Mouse (Mus musculus) cerebellum, postnatal 36 days (tissue): ENCODE measurements around the gene Fam222a.

Source experiments
- DNase-seq, 2 experiments: peaks; one replicate each; pipeline ENCODE4 v3.0.0; 2021 to 2022; ENCODE audit warnings: mixed read lengths in 2 of 2

The Fam222a gene

DNA sequence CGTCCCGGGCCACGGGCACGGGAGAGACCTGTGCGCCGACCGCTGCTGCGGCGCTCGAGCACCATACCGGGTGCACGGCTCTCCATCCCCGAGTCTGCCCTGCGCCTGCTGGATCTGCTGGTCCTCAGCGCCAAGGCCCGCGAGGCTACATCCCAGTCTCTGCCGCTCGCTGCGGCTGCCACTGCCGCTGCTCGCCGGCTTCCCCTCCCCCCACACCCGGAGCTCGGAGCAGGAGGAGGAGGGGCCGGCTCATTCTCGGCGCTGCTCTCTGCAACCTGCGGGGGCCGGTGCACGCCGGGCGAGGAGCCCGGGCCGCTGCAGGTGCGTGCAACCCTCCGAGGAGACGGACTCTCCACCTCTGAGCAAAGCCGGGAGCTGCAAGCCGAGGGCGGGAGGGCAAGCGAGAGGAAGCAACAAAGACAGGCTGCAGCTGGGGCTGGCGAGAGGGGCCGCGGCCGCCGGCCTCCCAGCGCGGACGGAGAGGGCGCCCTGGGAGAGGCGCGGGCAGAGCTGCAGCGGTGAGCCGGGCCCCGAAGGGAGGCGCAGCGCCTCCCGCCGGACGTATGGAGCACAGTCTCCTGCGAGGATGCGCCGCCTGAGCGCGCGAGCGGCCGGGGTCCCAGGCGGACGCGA is at the start of gene Fam222a:
Gene Fam222a, plus strand, starts transcription at position 452 of the 633 bp plus-strand sequence.
- peak; percentile 68 to 74 for DNase-seq

DNA sequence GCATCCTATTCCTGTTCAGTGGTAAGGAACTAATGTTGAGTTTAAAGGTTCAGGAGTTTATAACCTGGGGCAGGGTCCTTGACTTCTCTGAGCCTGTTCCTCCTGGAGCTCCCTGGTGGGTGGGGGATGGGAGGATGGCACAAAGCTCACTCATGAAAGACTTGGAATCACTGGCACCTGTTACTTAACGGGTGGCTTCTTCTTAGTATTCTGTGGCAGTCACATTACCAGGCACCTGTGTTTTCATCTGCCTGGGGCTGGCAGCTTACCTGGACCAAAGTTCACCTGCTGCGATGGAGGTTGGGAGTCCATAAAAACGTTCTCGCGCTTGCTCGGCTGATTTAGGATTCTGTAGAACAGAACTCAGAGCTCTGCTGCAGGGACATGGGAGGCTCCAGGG is 39.5 kb upstream of the Fam222a start:
- DNase-seq: no peak

DNA sequence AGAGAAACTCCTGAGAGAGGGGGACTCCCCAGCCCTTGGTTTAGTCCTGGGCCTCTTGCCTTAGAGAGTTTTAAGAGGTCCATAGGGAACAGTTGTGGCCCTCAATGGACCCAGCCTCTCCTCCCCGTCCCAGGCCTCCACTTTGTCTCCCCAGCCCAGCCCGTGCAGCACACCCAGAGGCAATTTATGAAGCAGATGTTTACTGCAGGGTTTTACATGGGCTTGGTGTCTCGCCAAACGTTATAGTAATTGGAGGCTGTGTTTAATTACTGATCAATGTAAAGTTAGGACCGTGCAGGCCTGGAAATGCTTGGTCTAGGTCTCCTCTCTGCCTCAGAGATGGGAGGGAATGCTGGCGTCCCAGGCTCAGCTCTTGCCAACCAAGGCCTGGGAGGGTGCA is 37.5 kb upstream of the Fam222a start:
- DNase-seq: no peak

DNA sequence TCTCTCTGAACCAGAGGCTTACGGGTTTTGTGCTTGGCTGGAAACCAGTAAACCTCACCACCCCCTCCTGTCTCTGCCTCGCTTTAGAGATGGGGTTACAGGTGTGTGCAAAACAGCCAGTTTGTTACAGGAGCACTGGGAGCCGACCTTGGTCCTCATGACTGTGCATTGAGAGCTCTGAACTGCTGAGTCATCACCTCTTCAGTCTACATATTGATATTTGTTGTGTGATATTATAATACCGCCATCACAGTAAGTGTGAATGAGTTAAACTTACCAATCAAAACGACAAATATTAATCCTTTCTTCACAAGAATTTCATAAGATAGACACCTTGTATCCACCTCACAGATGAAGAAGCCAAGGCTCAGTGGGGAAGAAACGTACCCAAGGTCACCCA is 35.8 kb upstream of the Fam222a start:
- DNase-seq: no peak

DNA sequence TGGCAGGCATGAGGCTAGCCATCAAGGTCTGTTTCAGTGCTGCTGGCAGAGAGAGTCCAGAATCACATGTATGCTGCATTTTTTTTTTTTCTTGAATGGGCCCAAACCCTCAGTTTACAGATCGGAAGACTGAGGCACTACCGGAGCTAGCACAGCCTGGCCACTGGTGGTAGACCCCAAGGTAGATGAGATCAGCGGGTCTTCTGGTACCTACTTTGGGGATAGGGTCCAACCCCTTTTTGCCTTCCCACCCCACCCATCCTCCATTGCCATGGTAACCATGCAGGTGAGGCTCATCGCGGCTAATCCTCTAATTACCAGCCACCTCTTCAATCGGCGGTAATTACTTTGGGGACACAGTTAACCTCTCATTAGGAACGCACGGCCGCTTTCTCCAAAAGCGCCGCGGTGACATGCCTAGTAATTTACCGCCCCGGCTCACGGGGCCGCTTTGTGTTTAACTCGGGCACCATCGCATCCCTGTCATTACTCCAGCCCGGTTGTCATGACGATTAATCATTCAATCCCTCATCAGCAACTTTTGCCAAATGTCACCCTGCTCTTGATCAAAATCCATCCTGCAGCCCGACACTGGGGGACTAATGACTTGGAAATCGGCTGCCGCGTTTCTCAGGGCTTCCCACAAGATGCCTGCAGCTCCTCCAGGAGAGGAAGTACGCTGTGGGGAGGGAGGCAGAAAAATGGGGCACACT is 30.4 kb upstream of the Fam222a start:
- DNase-seq: no peak

DNA sequence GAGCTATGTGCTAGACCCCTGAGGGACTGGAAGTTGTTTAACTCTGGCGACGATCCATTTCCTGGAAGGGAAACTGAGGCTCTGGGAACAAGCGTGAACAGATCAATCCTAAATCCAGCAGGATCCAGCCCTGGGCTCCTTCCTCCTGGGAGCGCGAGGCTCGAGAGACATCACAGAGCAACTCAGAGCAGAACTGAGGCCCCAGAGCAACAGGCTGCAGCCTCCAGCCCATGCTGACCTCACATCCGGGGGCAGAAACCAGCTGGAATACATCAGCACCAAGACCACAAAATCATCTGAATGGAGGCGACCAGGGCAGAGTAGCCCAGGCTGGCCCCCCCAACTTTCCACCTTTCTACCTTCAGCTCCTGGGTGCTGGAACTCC is 29.8 kb upstream of the Fam222a start:
- no peak for DNase-seq

DNA sequence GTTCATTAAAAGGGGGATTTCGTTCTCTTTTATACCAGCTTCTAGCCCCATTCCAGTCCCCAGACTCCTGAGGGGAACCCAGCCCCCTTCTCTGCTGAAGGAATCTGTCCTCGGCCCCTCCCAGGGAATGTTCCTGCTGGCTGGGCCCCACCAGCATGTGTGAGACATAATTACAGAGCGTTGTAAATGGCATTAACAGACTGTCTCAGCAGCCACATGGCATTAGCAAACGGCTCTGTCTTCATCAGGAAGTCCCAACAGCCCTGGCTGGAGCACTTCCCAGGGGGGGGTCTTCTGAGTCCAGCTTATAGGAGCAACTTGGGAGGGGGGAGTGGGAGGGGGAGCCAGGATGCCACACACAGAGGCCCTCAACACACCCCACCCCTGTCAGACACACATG is 29.1 kb upstream of the Fam222a start:
- no peak for DNase-seq

DNA sequence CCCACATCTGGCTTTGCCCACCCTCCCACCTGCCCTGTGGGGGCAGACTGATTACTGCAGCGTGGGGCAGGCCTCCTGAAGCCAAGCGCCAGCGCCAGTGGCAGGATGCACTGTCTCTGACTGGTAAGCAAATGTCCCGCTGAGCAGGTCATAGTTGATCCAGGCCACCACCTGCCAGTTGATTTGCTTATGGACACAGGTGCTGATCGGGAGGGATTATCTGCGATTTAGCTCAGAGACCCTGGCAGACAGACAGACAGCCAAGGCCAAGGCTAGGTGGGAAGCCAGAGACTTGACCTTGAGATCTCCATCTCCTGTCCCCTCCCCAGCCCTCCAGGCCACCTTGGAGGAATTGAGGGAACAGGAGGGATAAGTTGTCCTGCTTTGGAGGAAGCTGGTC is 28.1 kb upstream of the Fam222a start:
- DNase-seq: no peak

DNA sequence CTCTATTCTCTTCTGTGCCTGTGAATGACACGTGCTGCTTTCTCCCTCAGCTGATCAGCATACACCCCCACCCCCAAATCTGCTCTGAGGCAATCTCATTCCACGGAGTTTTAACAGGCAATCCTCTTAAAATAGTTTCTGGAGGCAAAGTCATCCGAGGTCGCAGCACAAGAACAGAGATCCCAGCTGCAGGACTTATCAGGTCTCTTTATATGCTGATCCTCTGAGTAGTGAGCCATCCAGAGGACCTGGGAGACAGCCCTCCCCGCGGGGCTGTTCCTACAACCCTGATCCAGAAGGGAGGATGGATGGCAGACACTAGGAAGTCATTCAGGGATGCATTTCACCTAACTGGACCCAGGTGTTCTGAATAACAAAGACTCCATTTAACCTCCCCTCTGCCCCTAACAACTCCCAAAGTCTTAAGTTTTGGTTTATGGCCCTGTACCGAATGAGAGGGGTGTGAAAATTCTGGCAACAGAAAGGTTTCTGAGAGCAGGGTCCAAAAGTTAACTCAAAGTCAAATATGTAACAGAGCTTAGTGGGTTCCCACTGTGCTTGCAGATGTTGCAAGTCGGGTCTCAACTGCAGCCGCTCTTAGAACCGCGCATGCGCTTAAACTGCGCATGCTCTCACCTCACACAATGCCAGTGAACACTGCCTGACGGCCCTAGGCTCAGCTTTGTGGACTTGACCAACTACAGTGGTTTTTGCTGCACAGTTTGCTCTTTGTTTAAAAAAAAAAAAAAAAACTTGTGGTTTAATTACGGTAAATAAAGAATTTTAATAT is 26.0 kb upstream of the Fam222a start:
- DNase-seq: no peak

DNA sequence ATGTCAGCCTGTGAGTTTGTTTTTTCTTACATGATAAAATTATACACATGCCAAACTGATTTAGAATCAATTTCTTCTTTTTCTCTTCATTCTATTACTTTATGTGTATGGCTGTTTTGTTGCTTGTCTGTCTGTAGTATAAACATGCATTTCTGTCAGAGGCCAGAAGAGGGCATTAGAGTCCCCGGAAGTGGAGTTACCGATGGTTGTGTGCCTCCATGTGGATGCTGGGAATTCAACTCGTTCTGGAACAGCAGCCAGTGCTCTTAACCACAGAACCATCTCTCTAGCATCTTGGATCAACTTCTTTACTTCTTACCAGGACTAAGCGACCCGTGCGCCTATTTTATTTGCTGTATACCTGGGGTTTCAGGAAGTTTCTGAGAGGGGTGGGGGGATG is 24.2 kb upstream of the Fam222a start:
- DNase-seq: no peak

DNA sequence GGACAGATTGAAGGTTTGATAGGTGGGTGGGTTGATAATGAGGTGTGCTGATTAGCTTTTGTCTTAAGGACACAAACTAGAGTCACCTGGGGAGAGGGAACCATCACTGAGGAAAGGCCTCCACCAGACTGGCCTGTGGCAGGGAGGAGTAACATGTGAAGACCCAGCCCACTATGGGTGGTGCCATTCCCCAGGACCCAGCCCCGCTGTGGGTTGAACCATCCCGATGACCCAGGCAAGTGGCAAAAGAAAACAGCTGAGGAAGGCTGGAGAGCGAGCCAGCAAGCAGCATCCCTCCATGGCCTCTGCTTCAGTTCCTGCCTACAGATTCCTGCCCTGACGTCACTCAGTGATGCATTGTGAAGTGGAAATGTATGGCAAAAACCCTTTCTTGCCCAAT is 23.6 kb upstream of the Fam222a start:
- no peak for DNase-seq

DNA sequence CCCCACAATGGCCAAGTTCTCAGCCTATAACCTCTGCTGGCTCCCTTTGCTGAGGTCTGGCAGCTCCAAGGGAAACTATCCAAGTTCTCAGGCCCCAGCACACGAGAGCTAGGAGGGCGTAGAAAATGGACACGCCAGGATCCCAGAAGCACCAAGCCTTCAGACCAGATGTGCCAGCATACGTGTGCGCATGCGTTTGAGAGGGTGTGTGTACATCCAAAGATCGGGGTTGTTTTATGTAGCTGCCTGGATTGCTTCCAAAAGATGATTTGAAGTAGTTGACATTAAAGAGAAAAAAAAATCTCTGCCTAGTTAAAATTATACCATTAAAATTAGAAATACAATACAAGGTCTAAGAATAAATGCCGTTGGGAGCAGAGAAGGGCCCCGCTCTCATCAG is 22.7 kb upstream of the Fam222a start:
- no peak for DNase-seq

DNA sequence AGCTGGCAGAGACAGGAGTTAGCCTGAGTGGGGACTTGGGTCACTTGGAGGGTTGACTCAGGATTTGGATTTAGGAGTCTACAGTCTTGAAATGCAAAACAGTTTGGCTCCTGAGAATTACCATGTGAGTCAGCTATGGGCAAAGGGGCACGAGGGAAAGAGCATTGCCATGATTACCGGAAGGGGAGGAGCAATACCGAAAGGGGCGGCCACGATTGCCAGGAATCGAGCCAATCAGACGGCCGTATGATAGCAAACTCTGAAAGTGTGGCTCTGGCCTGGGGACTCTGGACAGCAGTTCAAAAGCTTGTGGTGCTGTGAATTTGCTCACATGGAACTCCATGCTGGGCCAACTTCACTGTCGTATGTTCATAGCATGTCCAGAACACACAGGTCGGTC is 18.8 kb upstream of the Fam222a start:
- DNase-seq: no peak

DNA sequence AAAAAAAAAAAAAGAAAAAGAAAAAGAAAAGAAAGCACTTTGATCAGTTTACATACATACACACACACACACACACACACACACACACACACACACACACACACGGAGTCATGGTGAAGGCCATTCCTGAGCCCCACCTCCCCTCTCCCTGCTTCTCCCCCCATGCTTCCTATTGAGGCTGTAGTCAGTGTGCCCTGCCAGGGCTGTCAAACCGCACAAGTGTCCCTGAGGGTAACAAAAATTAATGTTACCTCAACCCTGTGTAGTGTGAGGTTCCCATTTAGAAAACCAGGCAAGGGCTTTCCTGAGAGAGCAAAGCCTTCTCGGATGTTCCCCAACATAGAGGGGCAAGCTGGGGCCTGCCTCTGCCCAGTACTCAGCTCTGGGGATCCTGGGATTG is 18.0 kb upstream of the Fam222a start:
- DNase-seq: no peak

DNA sequence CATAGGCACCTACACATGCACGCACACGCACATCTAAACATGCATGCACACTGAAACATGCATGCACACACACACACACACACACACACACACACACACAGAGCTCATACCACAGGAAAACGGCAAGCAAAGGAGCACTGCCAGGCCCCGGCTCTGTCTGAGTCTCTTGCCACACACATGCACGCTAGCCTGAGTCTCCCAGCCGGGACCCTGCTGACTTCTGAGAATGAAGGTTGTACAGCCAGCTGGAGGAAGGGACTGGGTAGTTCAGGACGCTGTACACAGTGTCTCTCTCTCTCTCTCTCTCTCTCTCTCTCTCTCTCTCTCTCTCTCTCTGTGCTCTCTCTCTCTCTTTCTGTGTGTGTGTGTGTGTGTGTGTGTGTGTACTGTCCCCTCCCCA is 17.4 kb upstream of the Fam222a start:
- no peak for DNase-seq

DNA sequence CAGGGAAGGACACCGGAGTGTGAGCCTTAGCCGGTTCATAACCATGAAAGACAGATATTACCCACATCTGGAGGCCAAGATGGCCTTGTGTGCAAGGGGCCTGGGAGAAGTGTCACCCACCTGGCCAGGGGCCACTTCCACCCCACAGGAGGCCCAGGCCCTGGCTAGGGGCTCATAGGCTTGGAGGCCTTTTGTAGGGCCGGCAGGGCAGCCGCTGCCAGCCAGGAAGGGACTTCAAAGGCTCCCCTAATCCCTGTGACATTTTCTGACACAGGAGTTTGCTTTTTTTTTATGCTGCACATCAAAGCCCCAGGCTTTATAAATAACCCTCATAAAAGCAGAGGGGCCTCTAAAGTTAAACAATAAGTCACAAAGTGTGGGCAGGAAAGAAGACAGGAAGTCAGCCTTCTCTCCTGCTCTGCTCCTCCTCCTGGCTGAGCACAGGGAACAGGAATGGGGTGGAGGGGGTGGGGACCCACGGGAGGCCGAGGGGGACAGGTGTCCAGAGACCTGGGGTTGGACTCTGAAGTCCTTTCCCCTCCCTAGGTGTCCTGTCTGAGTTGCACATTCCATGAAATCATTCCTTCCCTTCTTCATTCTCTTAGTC is 16.8 kb upstream of the Fam222a start:
- DNase-seq: no peak

DNA sequence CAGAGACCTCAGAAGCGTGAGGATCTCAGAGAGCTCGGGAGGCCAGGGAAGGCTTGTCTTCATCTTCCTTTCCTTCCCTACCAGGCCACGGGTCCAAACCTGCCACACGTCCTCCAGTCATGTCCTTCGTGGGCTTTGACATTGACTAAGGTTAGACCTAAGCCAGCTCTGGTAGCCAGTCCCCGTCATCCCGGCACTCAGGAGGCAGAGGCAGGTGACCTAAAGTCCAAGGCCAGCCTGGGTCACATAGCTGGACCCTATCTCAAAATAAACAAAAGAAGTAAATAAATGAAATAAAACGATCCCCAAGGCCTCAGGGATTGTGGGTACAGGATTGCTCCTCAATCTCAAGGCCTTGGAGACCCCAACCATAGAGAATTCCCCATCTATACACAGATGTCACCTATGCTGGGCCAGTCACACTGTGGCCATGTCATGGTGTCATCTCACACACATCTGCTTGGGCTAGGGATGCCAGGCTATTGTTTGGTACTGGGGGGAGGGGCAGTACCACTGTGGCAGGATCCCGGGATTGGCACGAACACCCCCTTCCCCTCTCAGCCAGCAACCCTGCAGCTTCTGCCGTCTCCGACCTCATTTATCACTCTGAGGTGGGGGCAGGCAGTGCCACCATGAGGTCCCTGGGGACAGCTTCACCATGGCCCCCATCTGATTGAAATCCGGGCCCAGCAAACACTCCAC is 15.2 kb upstream of the Fam222a start:
- DNase-seq: no peak

DNA sequence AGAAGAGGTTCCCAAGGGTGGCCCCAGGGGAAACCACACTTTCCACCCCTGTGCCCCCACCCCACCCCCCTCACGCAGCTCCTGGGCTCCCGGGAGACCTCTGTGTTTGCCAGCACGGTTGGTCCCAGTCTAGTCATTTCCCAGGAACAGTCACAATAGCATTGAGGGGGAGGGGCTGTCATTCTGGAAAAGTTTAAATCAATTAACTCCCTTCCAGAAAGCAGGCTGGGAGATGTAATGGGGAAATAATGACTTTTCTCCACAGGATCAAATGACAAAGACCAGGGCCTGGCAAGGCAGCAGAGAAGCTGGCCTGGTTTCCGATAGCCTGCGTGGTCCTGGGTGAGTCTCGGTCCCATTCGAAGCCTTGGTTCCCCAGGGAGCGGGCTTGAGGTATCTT is 14.1 kb upstream of the Fam222a start:
- no peak for DNase-seq

DNA sequence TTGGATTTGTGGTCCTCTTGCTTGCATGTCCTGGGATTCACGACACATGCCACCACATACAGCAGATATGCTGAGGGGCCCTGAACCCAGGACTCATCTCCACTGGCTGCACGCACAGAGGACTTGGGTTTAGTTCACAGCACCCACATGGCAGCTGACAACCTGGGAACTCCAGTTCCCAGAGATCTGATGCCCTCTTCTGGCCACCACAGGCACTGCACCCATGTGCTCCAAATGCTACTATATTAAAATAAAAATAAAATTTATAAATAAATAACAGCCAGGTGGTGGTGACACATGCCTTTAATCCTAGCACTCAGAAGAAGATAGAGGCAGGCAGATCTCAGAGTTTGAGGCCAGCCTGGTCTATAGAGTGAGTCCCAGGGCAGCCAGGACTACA is 12.4 kb upstream of the Fam222a start:
- no peak for DNase-seq

DNA sequence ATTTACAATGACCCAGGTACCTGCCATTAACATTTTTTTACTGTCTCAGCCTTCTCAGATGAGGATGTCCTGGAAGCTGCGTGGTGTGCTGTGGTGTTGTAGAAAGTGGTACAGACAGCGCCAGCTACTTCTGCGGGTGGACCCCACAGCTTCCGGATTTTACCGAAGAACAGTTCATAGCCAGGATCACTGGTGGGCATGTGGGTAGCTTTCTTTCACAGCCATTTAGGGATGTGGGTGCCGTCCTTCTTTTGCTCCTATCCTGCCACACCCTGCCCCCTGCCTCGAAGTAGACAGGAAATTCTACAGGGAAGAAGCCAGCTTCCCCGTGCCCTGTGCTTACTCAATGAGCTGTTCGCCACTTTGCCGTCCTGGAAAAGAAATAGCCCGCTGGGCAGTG is 11.7 kb upstream of the Fam222a start:
- DNase-seq: no peak

DNA sequence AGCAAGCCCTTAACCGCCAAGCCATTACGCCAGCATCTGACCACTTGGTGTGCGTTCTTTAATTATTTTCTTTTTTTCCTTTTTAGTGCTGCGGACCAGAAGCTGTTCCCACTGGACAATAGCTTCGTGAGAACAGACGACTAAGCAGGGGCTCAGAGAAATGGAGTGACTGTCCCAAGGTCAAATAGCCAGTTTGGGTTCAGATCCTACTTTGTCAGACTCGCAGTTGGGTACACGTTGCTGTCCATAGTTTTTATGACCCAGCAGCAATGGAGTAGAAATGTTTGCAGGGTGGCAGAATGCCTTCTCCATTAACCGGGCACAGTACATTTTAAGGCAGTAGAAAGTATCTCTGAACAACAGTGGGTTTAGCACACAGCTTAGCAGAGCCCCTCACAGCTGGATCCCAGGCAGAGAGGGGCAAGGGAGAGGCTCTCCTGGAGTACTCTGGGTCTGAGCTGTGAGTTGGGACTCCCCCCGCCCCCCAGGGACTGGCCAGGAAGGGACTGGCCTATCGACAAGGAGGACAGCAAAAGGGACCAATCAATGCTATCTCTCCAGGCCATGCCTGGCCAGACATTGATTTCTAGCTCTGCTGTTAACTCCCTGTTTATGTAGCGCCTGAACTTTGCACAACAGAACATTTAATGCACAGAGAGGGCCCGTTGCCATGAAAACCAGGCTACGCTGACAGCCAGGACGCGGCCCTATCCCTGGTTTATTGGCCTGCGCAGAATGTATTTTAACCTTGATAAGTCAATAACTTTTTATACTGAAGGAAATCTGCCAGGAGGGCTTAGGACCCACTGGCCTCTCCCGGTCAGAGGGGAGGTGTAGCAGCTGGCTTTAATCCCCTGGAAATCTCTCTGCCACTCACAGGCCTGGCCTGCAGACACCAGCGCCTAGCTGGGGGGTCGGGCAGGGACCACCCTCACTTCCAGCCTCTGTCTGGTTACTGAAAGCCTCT is 9.8 kb upstream of the Fam222a start:
- DNase-seq: no peak

DNA sequence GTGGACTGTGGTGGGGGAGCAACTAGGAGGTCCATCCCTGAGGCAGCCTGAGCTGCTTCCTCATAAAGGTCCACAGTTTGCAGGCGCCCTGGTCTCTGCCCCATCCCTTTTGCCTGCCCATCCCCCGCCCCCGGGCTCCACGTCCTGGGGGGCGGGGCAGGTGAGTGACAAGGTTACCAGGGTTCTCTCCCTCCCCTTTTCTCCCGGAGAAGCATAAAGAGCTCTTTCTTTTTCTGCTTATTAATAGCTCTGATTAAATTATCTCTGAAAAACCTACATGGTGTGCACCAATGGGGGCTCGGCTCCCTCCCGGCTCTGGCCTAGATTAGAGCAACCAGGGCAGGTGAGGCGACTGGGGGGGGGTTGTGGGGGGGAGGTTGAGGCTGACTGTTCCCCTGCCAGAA is 7.3 kb upstream of the Fam222a start:
- DNase-seq: no peak
